Mouse (Mus musculus) thymus, adult 2 months (tissue): ENCODE measurements around the gene Caskin1. TPM values are rescaled to one million over a fixed set of nuclear protein-coding genes. Genes with fewer than 3 reads are reported as not detected.

Experiments
- DNase-seq: peaks from one replicate; pipeline ENCODE4 v3.0.0; 2021
- H3K27ac ChIP-seq: fragments of 200-500 bp; 2 replicates; pipeline ENCODE4 v1.5.1; 2012; ENCODE audit warnings: low read length, control low read depth; ENCODE audit not compliant: control insufficient read depth, insufficient read depth
- H3K27me3 ChIP-seq: fragments of 200-500 bp; 2 replicates; pipeline ENCODE4 v1.6.1; 2012; ENCODE audit warnings: mild to moderate bottlenecking, low read length, moderate library complexity, mixed read lengths; ENCODE audit not compliant: control insufficient read depth, insufficient read depth
- H3K36me3 ChIP-seq: fragments of 200-500 bp; 2 replicates; pipeline ENCODE4 v1.6.1; 2012; ENCODE audit warnings: mild to moderate bottlenecking, low read length, moderate library complexity; ENCODE audit not compliant: control insufficient read depth, insufficient read depth
- H3K4me1 ChIP-seq: fragments of 200-500 bp; replicated peaks from 2 replicates; pipeline ENCODE4 v1.6.1; 2012; ENCODE audit warnings: low read length; ENCODE audit not compliant: control insufficient read depth, insufficient read depth
- H3K4me3 ChIP-seq: fragments of 200-500 bp; 2 replicates; pipeline ENCODE4 v1.5.1; 2012; ENCODE audit warnings: mild to moderate bottlenecking, low read length, control low read depth, moderate library complexity; ENCODE audit not compliant: control insufficient read depth, insufficient read depth
- CTCF ChIP-seq: fragments of 200-500 bp; IDR thresholded peaks from 2 replicates; pipeline ENCODE4 v1.5.1; 2012; ENCODE audit warnings: mild to moderate bottlenecking, control low read depth, low read length, moderate library complexity, borderline replicate concordance; ENCODE audit not compliant: control insufficient read depth, poor library complexity, insufficient read depth; ENCODE audit errors: extremely low read depth
- POLR2A ChIP-seq: fragments of 200-500 bp; IDR thresholded peaks from 2 replicates; pipeline ENCODE4 v1.6.1; 2012; ENCODE audit warnings: mild to moderate bottlenecking, low read length, control low read depth, moderate library complexity; ENCODE audit not compliant: control insufficient read depth, poor library complexity, insufficient read depth; ENCODE audit errors: extremely low read depth
- WGBS: fragments of 180-500 bp; shearing (Covaris S2); methylation state at CpG from one replicate; pipeline ENCODE4 v1.1.7; 2018; 5-methylcytosine and 5-hydroxymethylcytosine counted together
- polyA plus RNA-seq: library from polyadenylated mRNA; depleted of rRNA; stranded (reverse); fragments of >200 nt; gene quantifications from 2 replicates; pipeline ENCODE4 v1.2.3, GENCODE M21; 2012; rRNA removed

Gene Caskin1
- polyA plus RNA-seq, 1 experiment, result 0.15 TPM

DNA sequence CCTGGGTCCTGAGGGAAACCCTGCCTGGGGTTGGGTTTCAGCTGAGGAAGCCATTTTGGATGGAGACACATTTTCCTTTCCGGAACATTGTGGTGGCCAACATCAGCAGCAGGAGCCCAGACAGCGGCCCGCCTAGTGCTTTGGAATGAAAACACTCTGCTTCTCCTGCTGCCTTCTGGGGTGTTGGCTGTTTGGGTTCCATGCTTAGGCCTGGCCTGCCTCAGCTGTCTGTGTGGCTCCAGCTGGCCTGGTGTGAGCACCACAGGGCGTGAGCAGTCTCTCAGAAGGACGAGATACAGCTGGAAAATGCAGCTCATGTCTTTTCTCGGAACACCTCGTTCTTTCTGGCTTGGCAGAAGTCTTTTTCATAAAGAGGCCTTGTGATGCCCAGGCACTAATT, 68.7 kb downstream of the Caskin1 start:
- Histone ChIP-seq H3K36me3 (no peaks in the 10 kb centered on the region), H3K27me3 (no peaks in the 10 kb centered on the region), H3K27ac (no peak overlapping the region), H3K4me3 (no peak overlapping the region), H3K4me1 (peaks cover 15% of the 10 kb centered on the region)
- WGBS, result 97% methylated on average over 7 of the region's 7 CpGs
- DNase-seq, result no peak
- TF ChIP-seq POLR2A, result no peak
- no peak for TF ChIP-seq CTCF

Other genes with a start within 250 kb of the Caskin1 start
- 64.5 and 86.9 TPM in 2 replicates for gene Ccnf, start 237.1 kb upstream of the Caskin1 start, polyA plus RNA-seq
- 0.06 and 0.13 TPM in 2 replicates for gene Abca17, start 137.5 kb upstream of the Caskin1 start, polyA plus RNA-seq
- gene Abca3, start 136.7 kb upstream of the Caskin1 start, polyA plus RNA-seq, result 33.9 and 34.8 TPM in 2 replicates
- gene Rnps1, start 74.0 kb upstream of the Caskin1 start, polyA plus RNA-seq, result 241 and 251 TPM in 2 replicates
- 41.6 and 57.0 TPM in 2 replicates for gene Eci1, start 62.0 kb upstream of the Caskin1 start, polyA plus RNA-seq
- gene Dnase1l2, start 45.5 kb upstream of the Caskin1 start, polyA plus RNA-seq, result 11.3 and 18.2 TPM in 2 replicates
- gene E4f1, start 18.3 kb upstream of the Caskin1 start, polyA plus RNA-seq, result 166 and 188 TPM in 2 replicates
- gene Pgp, start 18.2 kb upstream of the Caskin1 start, polyA plus RNA-seq, result 58.8 and 65.4 TPM in 2 replicates
- 0.57 and 0.97 TPM in 2 replicates for gene Bricd5, start 14.7 kb upstream of the Caskin1 start, polyA plus RNA-seq
- 78.9 and 84.5 TPM in 2 replicates for gene Mlst8, start 9.5 kb upstream of the Caskin1 start, polyA plus RNA-seq
- 339 and 362 TPM in 2 replicates for gene Traf7, start 39.3 kb downstream of the Caskin1 start, polyA plus RNA-seq
- 1.6 and 1.9 TPM in 2 replicates for gene Rab26, start 45.6 kb downstream of the Caskin1 start, polyA plus RNA-seq
- gene Pkd1, start 61.2 kb downstream of the Caskin1 start, polyA plus RNA-seq, result 85.0 and 92.8 TPM in 2 replicates
- 163 and 173 TPM in 2 replicates for gene Tsc2, start 144.0 kb downstream of the Caskin1 start, polyA plus RNA-seq
- 9.7 and 9.8 TPM in 2 replicates for gene Nthl1, start 144.1 kb downstream of the Caskin1 start, polyA plus RNA-seq
- 13.5 and 19.6 TPM in 2 replicates for gene Slc9a3r2, start 161.7 kb downstream of the Caskin1 start, polyA plus RNA-seq
- 0.35 and 0.64 TPM in 2 replicates for gene Npw, start 169.9 kb downstream of the Caskin1 start, polyA plus RNA-seq
- gene Zfp598, start 181.1 kb downstream of the Caskin1 start, polyA plus RNA-seq, result 118 and 123 TPM in 2 replicates
- 0.29 and 0.32 TPM in 2 replicates for gene Syngr3, start 201.4 kb downstream of the Caskin1 start, polyA plus RNA-seq
- 24.3 and 33.3 TPM in 2 replicates for gene Gfer, start 207.6 kb downstream of the Caskin1 start, polyA plus RNA-seq
- 10.5 and 10.8 TPM in 2 replicates for gene Noxo1, start 207.6 kb downstream of the Caskin1 start, polyA plus RNA-seq
- 109 and 120 TPM in 2 replicates for gene Tbl3, start 219.1 kb downstream of the Caskin1 start, polyA plus RNA-seq
- 0.88 and 0.96 TPM in 2 replicates for gene Rnf151, start 229.5 kb downstream of the Caskin1 start, polyA plus RNA-seq
- gene Rps2, start 229.5 kb downstream of the Caskin1 start, polyA plus RNA-seq, result 3,358 and 3,484 TPM in 2 replicates
- 237 and 291 TPM in 2 replicates for gene Ndufb10, start 235.9 kb downstream of the Caskin1 start, polyA plus RNA-seq
- gene Rpl3l, start 239.2 kb downstream of the Caskin1 start, polyA plus RNA-seq, result 0.20 and 7.2 TPM in 2 replicates
- 90.7 and 91.5 TPM in 2 replicates for gene Msrb1, start 248.0 kb downstream of the Caskin1 start, polyA plus RNA-seq